Mouse (Mus musculus): ENCODE measurements at regions not wholly inside any gene's neighbourhood (a gene's known extent, or its start where the extent isn't known, plus 50 kb on each side); places are given as distances from the start of the nearest gene placed in this dataset.
A peak's percentile ranks its signal among the peaks of the same experiment; 100 is the strongest.

GRCm38 (mm10) chr16:78877941-78878340 is 52.8 kb upstream of the Chodl start:
- no peak for DNase-seq

- no peak for DNase-seq
These were observed 71.7 kb upstream of the Chodl start for GRCm38 (mm10) chr16:78859006-78859405.

- DNase-seq = no peak
These were observed 99.8 kb upstream of the Chodl start for GRCm38 (mm10) chr16:78830957-78831356.

- no peak for DNase-seq
These were observed 103.0 kb upstream of the Chodl start for GRCm38 (mm10) chr16:78827739-78828138.

- peak; percentile 56 to 85 for DNase-seq
These were observed 140.7 kb upstream of the Chodl start for GRCm38 (mm10) chr16:78790064-78790463.

GRCm38 (mm10) chr16:78759226-78759625 is 171.5 kb upstream of the Chodl start:
- no peak for DNase-seq

GRCm38 (mm10) chr16:78737902-78738301 is 161.4 kb upstream of the D16Ertd472e start:
- no peak for DNase-seq

GRCm38 (mm10) chr16:78730583-78731501 is 154.3 kb upstream of the D16Ertd472e start:
- DNase-seq = peak; percentile 6 to 19

GRCm38 (mm10) chr16:78725541-78725940 is 149.0 kb upstream of the D16Ertd472e start:
- no peak for DNase-seq

GRCm38 (mm10) chr16:78709943-78710342 is 133.4 kb upstream of the D16Ertd472e start:
- DNase-seq = peak in 1 of 2 experiments; percentile 22

GRCm38 (mm10) chr16:78707566-78707965 is 131.1 kb upstream of the D16Ertd472e start:
- DNase-seq = no peak

- DNase-seq = no peak
These were observed 130.7 kb upstream of the D16Ertd472e start for GRCm38 (mm10) chr16:78707165-78707564.

GRCm38 (mm10) chr16:78697514-78698209 is 121.2 kb upstream of the D16Ertd472e start:
- DNase-seq = no peak

GRCm38 (mm10) chr16:78688251-78688650 is 111.7 kb upstream of the D16Ertd472e start:
- no peak for DNase-seq

GRCm38 (mm10) chr16:78685160-78685559 is 108.7 kb upstream of the D16Ertd472e start:
- DNase-seq = no peak

GRCm38 (mm10) chr16:78684031-78684430 is 107.5 kb upstream of the D16Ertd472e start:
- DNase-seq = no peak

- no peak for DNase-seq
These were observed 84.6 kb upstream of the D16Ertd472e start for GRCm38 (mm10) chr16:78661126-78661525.

- DNase-seq = peak in 1 of 2 experiments; percentile 21
These were observed 68.2 kb upstream of the D16Ertd472e start for GRCm38 (mm10) chr16:78644710-78645109.

GRCm38 (mm10) chr16:78641717-78642116 is 65.2 kb upstream of the D16Ertd472e start:
- no peak for DNase-seq

GRCm38 (mm10) chr16:78641205-78641604 is 64.7 kb upstream of the D16Ertd472e start:
- DNase-seq = no peak

GRCm38 (mm10) chr16:78637452-78637851 is 60.9 kb upstream of the D16Ertd472e start:
- DNase-seq = no peak

- peak in 1 of 2 experiments; percentile 28 for DNase-seq
These were observed 60.5 kb upstream of the D16Ertd472e start for GRCm38 (mm10) chr16:78637015-78637414.

- DNase-seq = no peak
These were observed 59.3 kb upstream of the D16Ertd472e start for GRCm38 (mm10) chr16:78635774-78636173.

GRCm38 (mm10) chr16:78635257-78635656 is 58.7 kb upstream of the D16Ertd472e start:
- peak; percentile 49 to 77 for DNase-seq
